Mouse (Mus musculus) liver, embryonic 14.5 days (tissue): Measurements from ENCODE around the gene Tada2b. TPM values are rescaled to one million over a fixed set of nuclear protein-coding genes. Genes with fewer than 3 reads are reported as not detected.

Experiments
- ATAC-seq: fragments of 200-750 bp; cut with Nextera tagmentation; 2 replicates; pipeline ENCODE4 v1.8.0; 2017; ENCODE audit warnings: moderate number of reproducible peaks, mild to moderate bottlenecking, moderate library complexity; ENCODE audit not compliant: insufficient read depth
- DNase-seq, 3 experiments: peaks; one replicate each; pipeline ENCODE4 v3.0.0-alpha.2; 2012 to 2013; ENCODE audit warnings: low read depth in 3 of 3, low spot score in 3 of 3
- H3K27ac ChIP-seq: fragments of 300-500 bp; sonication (generic); 2 replicates; pipeline ENCODE4 v1.5.1; 2014; ENCODE audit warnings: moderate library complexity, mild to moderate bottlenecking, control low read depth, inconsistent platforms
- H3K27me3 ChIP-seq: fragments of 300-500 bp; sonication (generic); 2 replicates; pipeline ENCODE4 v1.6.1; 2014; ENCODE audit warnings: mild to moderate bottlenecking, low read length, moderate library complexity; ENCODE audit not compliant: control insufficient read depth, insufficient read depth
- H3K36me3 ChIP-seq: fragments of 300-500 bp; sonication (generic); replicated peaks from 2 replicates; pipeline ENCODE4 v1.6.1; 2014; ENCODE audit warnings: low read depth; ENCODE audit not compliant: control insufficient read depth, insufficient read depth
- H3K4me1 ChIP-seq, 2 experiments: fragments of 200-500 bp in 1 of 2; fragments of 300-500 bp in 1 of 2; sonication (generic) in 1 of 2; replicated peaks; 2 replicates each; pipeline ENCODE4 v1.6.1; 2012 to 2014; ENCODE audit warnings: antibody characterized with exemption in 1 of 2, inconsistent platforms in 1 of 2, low read length in 1 of 2; ENCODE audit not compliant: control insufficient read depth in 2 of 2, insufficient read depth in 2 of 2
- H3K4me2 ChIP-seq: fragments of 300-500 bp; sonication (generic); 2 replicates; pipeline ENCODE4 v1.6.1; 2014; ENCODE audit warnings: low read depth, mild to moderate bottlenecking, control low read depth, moderate library complexity
- H3K4me3 ChIP-seq, 2 experiments: fragments of 200-500 bp in 1 of 2; fragments of 300-500 bp in 1 of 2; sonication (generic) in 1 of 2; 2 replicates each; pipeline ENCODE4 v1.5.1; 2012 to 2014; ENCODE audit warnings: low read depth in 2 of 2, low read length in 2 of 2, mild to moderate bottlenecking in 2 of 2, control low read depth in 1 of 2, inconsistent platforms in 1 of 2, moderate library complexity in 1 of 2; ENCODE audit not compliant: insufficient read depth in 1 of 2
- H3K9ac ChIP-seq: fragments of 300-500 bp; sonication (generic); replicated peaks from 2 replicates; pipeline ENCODE4 v1.6.1; 2014; ENCODE audit warnings: mild to moderate bottlenecking, control low read depth, moderate library complexity
- H3K9me3 ChIP-seq: fragments of 300-500 bp; sonication (generic); 2 replicates; pipeline ENCODE4 v1.6.1; 2016; ENCODE audit warnings: low read length, mixed read lengths; ENCODE audit not compliant: control insufficient read depth
- CTCF ChIP-seq: IDR thresholded peaks from 2 replicates; pipeline ENCODE4 v1.5.1; 2016; ENCODE audit warnings: antibody characterized with exemption, low read depth, control low read depth
- EP300 ChIP-seq: IDR thresholded peaks from 2 replicates; pipeline ENCODE4 v1.6.1; 2016; ENCODE audit warnings: antibody characterized with exemption, low read depth
- WGBS: fragments of 180-500 bp; shearing (Covaris S2); extraction: QIAGEN DNeasy Blood & Tissue Kit; methylation state at CpG from one replicate; pipeline ENCODE4 v1.1.7; 2014; ENCODE audit not compliant: insufficient replicate concordance; 5-methylcytosine and 5-hydroxymethylcytosine counted together
- polyA plus RNA-seq, 2 experiments: library from polyadenylated mRNA; depleted of rRNA in 1 of 2; stranded (reverse) in 1 of 2; unstranded in 1 of 2; fragments of >200 nt; fragmentation: Nextera tagmentation in 1 of 2; extraction: Ambion mirVana in 1 of 2; gene quantifications; 2 replicates each; pipeline versions ENCODE4 v1.2.1 to v1.2.3; 2012 to 2014

Gene Tada2b
- polyA plus RNA-seq, 2 experiments = 1.4 to 4.6 TPM

- H3K9me3 ChIP-seq = no peaks in the 10 kb centered on the region
- peaks cover 5% of the 10 kb centered on the region for H3K27me3 ChIP-seq
- H3K27ac ChIP-seq = no peak overlapping the region
- H3K4me2 ChIP-seq = no peak overlapping the region
- no peak for TF ChIP-seq CTCF
- no peak for TF ChIP-seq EP300
- ATAC-seq (no peak), DNase-seq (no peak)
- H3K4me1 ChIP-seq = 0 out of 4 replicates have a peak, but pooled peaks cover 0 to 2% of the 10 kb centered on the region in 2 experiments
- H3K9ac ChIP-seq = no peak overlapping the region
- no peaks in the 10 kb centered on the region for H3K36me3 ChIP-seq
- H3K4me3 ChIP-seq = no peak overlapping the region
- 51% methylated on average over 6 of the region's 6 CpGs for WGBS
Observed at GRCm38 (mm10) chr5:36449710-36450358, 34.3 kb downstream of the Tada2b start.

GRCm38 (mm10) chr5:36447872-36448271, 36.2 kb downstream of the Tada2b start:
- no peak for DNase-seq
- Histone ChIP-seq H3K27me3 (peaks cover 5% of the 10 kb centered on the region), H3K9me3 (no peaks in the 10 kb centered on the region), H3K4me2 (no peak overlapping the region), H3K4me1 (0 out of 4 replicates have a peak, but pooled peaks cover 0 to 2% of the 10 kb centered on the region in 2 experiments), H3K27ac (no peak overlapping the region), H3K36me3 (no peaks in the 10 kb centered on the region), H3K9ac (no peak overlapping the region), H3K4me3 (no peak overlapping the region)
- no peak for ATAC-seq
- no peak for TF ChIP-seq CTCF
- TF ChIP-seq EP300 = no peak
- WGBS = 75% methylated on average over 12 of the region's 12 CpGs

GRCm38 (mm10) chr5:36446166-36446890, 37.8 kb downstream of the Tada2b start:
- TF ChIP-seq EP300 = no peak
- TF ChIP-seq CTCF = no peak
- Histone ChIP-seq H3K9ac (no peak overlapping the region), H3K4me1 (0 out of 4 replicates have a peak, but pooled peaks cover 0 to under 1% of the 10 kb centered on the region in 2 experiments), H3K27me3 (peaks cover 5% of the 10 kb centered on the region), H3K9me3 (no peaks in the 10 kb centered on the region), H3K4me3 (no peak overlapping the region), H3K27ac (no peak overlapping the region), H3K4me2 (no peak overlapping the region), H3K36me3 (no peaks in the 10 kb centered on the region)
- no peak for DNase-seq
- ATAC-seq = no peak
- WGBS = 19% methylated on average over 9 of the region's 9 CpGs

GRCm38 (mm10) chr5:36445028-36445427, 39.1 kb downstream of the Tada2b start:
- no peak overlapping the region for H3K4me3 ChIP-seq
- no peak overlapping the region for H3K4me2 ChIP-seq
- H3K27ac ChIP-seq = no peak overlapping the region
- H3K27me3 ChIP-seq = peaks cover 5% of the 10 kb centered on the region
- no peaks in the 10 kb centered on the region for H3K4me1 ChIP-seq
- WGBS = 17% methylated on average over 8 of the region's 8 CpGs
- ATAC-seq = no peak
- no peaks in the 10 kb centered on the region for H3K36me3 ChIP-seq
- TF ChIP-seq EP300 (no peak), CTCF (no peak)
- no peaks in the 10 kb centered on the region for H3K9me3 ChIP-seq
- no peak for DNase-seq
- no peak overlapping the region for H3K9ac ChIP-seq

GRCm38 (mm10) chr5:36444611-36445010, 39.5 kb downstream of the Tada2b start:
- Histone ChIP-seq H3K4me3 (no peak overlapping the region), H3K27me3 (peaks cover 5% of the 10 kb centered on the region), H3K9me3 (no peaks in the 10 kb centered on the region), H3K27ac (no peak overlapping the region), H3K9ac (no peak overlapping the region), H3K36me3 (no peaks in the 10 kb centered on the region), H3K4me2 (no peak overlapping the region), H3K4me1 (no peaks in the 10 kb centered on the region)
- WGBS = 37% methylated on average over 4 of the region's 4 CpGs
- no peak for ATAC-seq
- DNase-seq = no peak
- TF ChIP-seq CTCF = no peak
- no peak for TF ChIP-seq EP300
